Mouse (Mus musculus) gastrocnemius, postnatal 14 days (tissue): ENCODE measurements at regions not wholly inside any gene's neighbourhood (a gene's known extent, or its start where the extent isn't known, plus 50 kb on each side); places are given as distances from the start of the nearest gene placed in this dataset.

Experiments
- DNase-seq: peaks from one replicate; pipeline ENCODE4 v3.0.0; 2021; ENCODE audit warnings: mixed read lengths
- intact Hi-C: fragments of 180-260 bp; cut with DNase I; formaldehyde crosslinking; loops from one replicate; pipeline ENCODE4 v1.15.1; 2025; ENCODE audit warnings: low total_unique reads

DNA sequence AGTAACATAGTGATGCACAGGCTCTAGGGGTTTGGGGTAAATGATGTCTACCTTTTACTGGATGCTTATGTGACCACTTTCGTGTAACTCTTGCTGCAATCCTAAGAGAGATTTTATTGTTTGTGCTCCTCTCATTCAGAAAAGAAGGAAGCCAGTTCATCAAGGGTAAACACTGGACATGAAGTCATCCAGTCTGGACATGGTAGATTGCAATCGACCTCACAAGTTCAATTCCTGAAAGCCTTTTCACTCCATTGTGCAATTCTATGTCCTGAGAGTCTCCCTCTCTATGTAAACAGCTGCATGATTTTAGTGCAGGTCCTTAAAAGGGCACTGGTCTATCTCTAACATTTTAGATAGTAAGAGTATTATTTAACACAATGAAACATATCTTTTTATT lies 73.5 kb upstream of the Gm16223 start:
- intact Hi-C loops = no loop called here
- no peak for DNase-seq

DNA sequence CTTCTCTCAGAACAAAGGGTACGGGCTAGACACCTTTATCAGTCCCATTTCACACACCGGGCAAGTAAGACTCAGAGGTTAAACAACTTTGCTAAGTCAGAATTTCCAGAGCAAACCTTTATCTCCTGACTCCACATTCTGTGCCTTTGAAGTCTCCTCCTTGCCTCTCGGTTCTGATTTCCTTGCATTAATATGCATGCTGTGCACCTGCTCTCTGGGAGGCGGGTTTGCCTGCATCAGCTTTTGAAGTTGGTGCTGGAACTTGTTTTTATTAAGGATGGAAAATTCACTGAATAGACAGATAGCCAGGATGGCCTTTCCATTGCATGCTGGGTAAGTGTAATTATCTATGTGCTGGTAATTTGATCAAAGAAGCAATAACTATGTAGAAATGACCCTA lies 84.2 kb upstream of the Gm16223 start:
- DNase-seq = no peak
- intact Hi-C loops = no loop called here

DNA sequence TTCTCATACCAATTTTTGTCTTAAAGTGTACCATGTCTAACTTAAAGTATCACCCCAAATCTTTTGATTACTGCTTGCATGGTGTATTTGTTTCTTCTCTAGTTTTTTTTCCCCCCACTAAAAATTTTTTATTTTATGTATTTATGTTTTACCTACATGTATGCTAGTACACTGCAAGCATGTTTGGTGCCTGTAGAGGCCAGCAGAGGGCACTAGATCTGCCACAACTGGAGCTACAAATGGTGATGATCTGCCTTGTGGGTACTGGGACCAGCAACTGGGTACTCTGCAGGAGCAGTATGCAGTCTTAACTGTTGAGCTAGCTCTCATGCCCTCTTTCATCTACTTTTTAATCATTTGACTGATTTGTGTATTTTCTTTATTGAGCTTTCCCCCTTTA lies 92.2 kb upstream of the Gm16223 start:
- intact Hi-C loops = no loop called here

GRCm38 (mm10) chr5:41971201-41971600 lies 96.6 kb upstream of the Gm16223 start:
- intact Hi-C loops = no loop called here
- DNase-seq = no peak

More for the DNA sequence above, 92.2 kb upstream of the Gm16223 start:
- DNase-seq = no peak

DNA sequence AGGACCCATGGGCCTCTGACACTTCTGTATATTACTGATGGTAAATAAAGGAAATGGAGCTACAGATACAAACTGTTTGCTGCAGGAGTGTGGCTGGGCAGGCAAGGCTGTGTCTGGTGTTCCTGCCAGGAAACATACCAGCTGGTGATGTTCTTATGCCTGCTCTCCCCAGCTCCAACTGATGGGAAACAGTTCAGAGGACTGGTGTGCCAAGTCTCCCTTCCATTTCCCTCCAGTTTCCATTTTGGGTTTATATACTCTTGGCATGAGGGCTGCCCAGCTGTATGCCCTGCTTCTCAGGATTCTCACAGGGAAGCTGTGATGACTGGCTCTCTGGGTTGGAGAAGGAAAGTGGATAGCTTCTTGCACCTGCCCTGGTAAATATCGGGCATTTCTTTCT lies 100.8 kb upstream of the Gm16223 start:
- intact Hi-C loops = no loop called here
- no peak for DNase-seq

- DNase-seq = peak; percentile 23
- intact Hi-C loops = no loop called here
Observed at GRCm38 (mm10) chr5:41947114-41947640, 103.1 kb upstream of the Bod1l start.

GRCm38 (mm10) chr5:41943399-41943798 lies 99.3 kb upstream of the Bod1l start:
- intact Hi-C loops = no loop called here
- no peak for DNase-seq

DNA sequence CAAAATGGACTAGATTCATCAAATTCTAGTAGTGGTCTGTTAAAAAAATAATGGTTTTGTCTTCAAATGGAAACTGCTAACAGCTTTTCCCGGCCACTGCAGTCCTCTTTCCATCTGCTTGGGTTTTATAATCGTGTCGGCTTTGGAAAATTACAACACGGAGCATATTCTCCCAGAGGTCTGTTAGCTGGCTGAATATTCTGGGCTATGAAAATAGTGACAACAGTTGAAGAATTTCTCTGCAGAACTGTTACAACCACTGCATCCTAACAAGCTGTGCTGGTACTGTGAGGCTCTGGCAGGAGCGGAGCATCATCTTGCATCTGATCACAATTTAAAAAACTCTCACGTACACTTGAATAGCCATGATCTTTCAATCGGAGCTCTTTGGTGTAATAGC lies 98.0 kb upstream of the Bod1l start:
- no peak for DNase-seq
- intact Hi-C loops = no loop called here

- no peak for DNase-seq
- intact Hi-C loops = no loop called here
Observed at GRCm38 (mm10) chr5:41941216-41941615, 97.1 kb upstream of the Bod1l start.

GRCm38 (mm10) chr5:41939736-41940135 lies 95.6 kb upstream of the Bod1l start:
- no peak for DNase-seq
- intact Hi-C loops = no loop called here

- no peak for DNase-seq
Observed at GRCm38 (mm10) chr5:41910053-41910452, 65.9 kb upstream of the Bod1l start.

DNA sequence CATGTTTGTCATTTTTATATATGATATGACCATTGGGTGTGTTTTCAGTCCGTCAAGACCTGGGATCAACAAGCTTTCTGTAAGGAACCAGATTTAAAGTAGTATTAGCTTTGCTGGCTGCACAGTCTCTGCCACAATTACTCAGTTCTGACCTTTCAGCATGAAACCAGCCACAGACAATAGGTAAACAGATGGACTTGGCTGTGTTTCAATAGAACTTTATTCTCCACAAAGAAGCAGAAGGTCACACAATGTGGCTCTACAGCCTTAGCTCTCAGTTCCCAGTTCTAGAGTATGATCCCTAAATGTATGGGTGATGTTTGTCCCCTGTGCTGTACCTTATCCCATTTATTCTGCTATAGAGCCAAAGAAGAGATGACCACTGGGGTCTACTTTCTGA lies 63.6 kb upstream of the Bod1l start:
- intact Hi-C loops = no loop called here
- DNase-seq = no peak

More at GRCm38 (mm10) chr5:41910053-41910452, 65.9 kb upstream of the Bod1l start:
- intact Hi-C loops = no loop called here

GRCm38 (mm10) chr5:41904512-41904911 lies 60.4 kb upstream of the Bod1l start:
- intact Hi-C loops = no loop called here
- no peak for DNase-seq

GRCm38 (mm10) chr5:41899237-41899636 lies 55.1 kb upstream of the Bod1l start:
- no peak for DNase-seq
- intact Hi-C loops = no loop called here

- DNase-seq = no peak
- intact Hi-C loops = no loop called here
Observed at GRCm38 (mm10) chr5:41898748-41899147, 54.6 kb upstream of the Bod1l start.
